ENCODE assay signal across 28 mouse cellular contexts in the genomic region with DNA sequence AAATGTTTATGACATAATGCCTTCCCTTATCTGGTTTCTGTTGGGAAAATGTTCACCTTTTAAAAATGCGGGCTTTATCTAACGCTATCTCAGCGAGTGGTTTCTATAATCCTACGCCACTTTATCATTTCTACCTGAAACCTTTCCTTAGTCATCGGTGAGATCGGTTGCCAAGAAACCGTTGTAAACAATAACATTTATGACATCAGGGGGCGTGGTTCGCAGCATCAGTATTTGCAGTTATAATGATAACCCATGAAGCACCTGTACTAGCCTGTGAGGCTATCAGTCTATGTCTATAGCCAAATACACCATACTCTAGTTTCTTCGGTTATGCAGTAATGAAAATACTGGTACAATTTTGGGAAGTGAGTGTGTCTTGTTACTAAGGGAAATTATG.
"Had no signal": no experiment of that assay in that cellular context is flagged by ENCODE, and none has a peak within 500 bp of the region (broad histone marks: within the 10 kb centered on the region; RNA-seq: fewer than 3 reads in every experiment).

No protein-coding gene starts in this region.

- H3K27ac ChIP-seq: gastrocnemius, adult 2 months; heart, embryonic 10.5 days; hindbrain, embryonic 10.5 days; hindbrain, embryonic 12.5 days; hindbrain, embryonic 14.5 days; kidney, embryonic 15.5 days; kidney, postnatal 0 days; limb, embryonic 10.5 days; limb, embryonic 12.5 days; liver, embryonic 13.5 days; liver, embryonic 15.5 days had no signal

- ATAC-seq: hindbrain, embryonic 16.5 days; liver, postnatal 0 days had no signal

- H3K36me3 ChIP-seq: heart, embryonic 10.5 days; heart, embryonic 12.5 days; hindbrain, embryonic 10.5 days; hindbrain, embryonic 12.5 days; kidney, embryonic 15.5 days; limb, embryonic 10.5 days; limb, embryonic 12.5 days; liver, embryonic 13.5 days; liver, embryonic 15.5 days had no signal

- H3K4me1 ChIP-seq: heart, embryonic 10.5 days; heart, embryonic 12.5 days; hindbrain, embryonic 10.5 days; hindbrain, embryonic 12.5 days; kidney, embryonic 15.5 days; limb, embryonic 10.5 days; limb, embryonic 12.5 days; liver, embryonic 13.5 days; liver, embryonic 15.5 days had no signal

- H3K9me3 ChIP-seq: heart, embryonic 10.5 days; heart, embryonic 12.5 days; hindbrain, embryonic 10.5 days; hindbrain, embryonic 12.5 days; kidney, embryonic 15.5 days; limb, embryonic 10.5 days; limb, embryonic 12.5 days; liver, embryonic 13.5 days; liver, embryonic 15.5 days had no signal

- H3K9ac ChIP-seq: heart, embryonic 12.5 days; hindbrain, embryonic 12.5 days; hindbrain, embryonic 14.5 days; kidney, embryonic 15.5 days; limb, embryonic 12.5 days; liver, embryonic 13.5 days; liver, embryonic 15.5 days; liver, postnatal 0 days had no signal

- H3K27me3 ChIP-seq: heart, embryonic 12.5 days; hindbrain, embryonic 12.5 days; kidney, embryonic 15.5 days; limb, embryonic 12.5 days; liver, embryonic 13.5 days; liver, embryonic 15.5 days had no signal

- H3K4me2 ChIP-seq: heart, embryonic 12.5 days; hindbrain, embryonic 12.5 days; hindbrain, embryonic 14.5 days; kidney, embryonic 15.5 days; limb, embryonic 12.5 days; liver, embryonic 11.5 days; liver, embryonic 13.5 days; liver, embryonic 15.5 days had no signal

- H3K4me3 ChIP-seq: gastrocnemius, adult 2 months; heart, embryonic 10.5 days; heart, embryonic 12.5 days; hindbrain, embryonic 10.5 days; hindbrain, embryonic 12.5 days; kidney, embryonic 15.5 days; limb, embryonic 10.5 days; limb, embryonic 12.5 days; liver, embryonic 13.5 days; liver, embryonic 15.5 days had no signal

- DNase-seq: gastrocnemius, adult 2 months; gastrocnemius, postnatal 10 days; gastrocnemius, postnatal 25 days; heart, adult 18-20 months; heart, postnatal 10 days; heart, postnatal 4 days; kidney, adult 11 months; kidney, adult 2 months; kidney, adult 9 months; kidney, postnatal 14 days; kidney, postnatal 36 days; layer of hippocampus, adult 9-11 months; layer of hippocampus, postnatal 36 days; liver; liver, embryonic 13.5 days; liver, postnatal 0 days had no signal
